Mouse (Mus musculus): Measurements from ENCODE around the gene Fars2. TPM values are rescaled to one million over a fixed set of nuclear protein-coding genes. Genes with fewer than 3 reads are reported as not detected.
A peak's percentile ranks its signal among the peaks of the same experiment; 100 is the strongest.

The Fars2 gene
- total RNA-seq, 2 experiments from 2014 or later = 36.5 to 37.9 TPM

DNA sequence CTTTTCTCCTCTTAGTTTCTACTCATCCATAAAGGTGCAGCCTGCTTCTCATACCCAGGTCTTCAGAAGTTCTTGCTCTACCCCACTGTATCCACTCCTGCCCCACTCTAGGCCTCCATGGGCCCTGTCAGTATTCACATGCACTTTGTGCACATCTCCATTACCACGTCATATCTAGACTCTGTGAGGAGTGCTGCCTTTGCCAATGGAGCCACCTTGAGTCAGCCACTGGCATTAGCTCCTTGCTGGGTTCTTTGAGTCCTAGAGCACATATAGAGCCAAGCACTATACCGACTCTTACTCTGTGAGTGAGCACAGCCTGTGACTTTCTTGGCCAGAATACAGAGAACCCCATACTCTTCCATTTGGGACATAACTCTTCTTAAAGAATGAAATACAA, 159.0 kb downstream of the Fars2 start:
- intact Hi-C loops (cut with DNase I; ENCODE audit: low total_unique reads) = loop anchor here (10.0 kb wide), 1 partner anchor 251 kb away; no protein-coding TSS in a partner anchor

DNA sequence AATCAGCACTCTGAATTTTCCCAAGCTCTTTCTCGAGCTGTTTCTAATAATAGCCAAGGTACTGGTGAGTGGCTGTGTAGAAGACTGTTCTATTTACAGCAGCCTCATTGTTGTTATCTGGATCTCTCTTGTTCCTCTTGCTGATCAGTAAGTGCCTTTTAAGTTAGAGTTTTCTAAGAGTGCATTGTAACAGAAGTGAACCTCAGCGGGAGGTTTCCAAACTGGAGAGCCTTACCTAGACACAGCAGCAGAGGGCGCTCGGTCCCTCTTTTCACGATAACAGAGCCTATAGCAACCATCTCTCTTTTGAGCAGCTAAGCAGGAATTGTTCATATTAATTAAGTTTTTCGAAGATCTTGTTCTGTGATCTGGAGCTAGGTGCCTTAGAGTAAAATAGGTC, 164.8 kb downstream of the Fars2 start:
- intact Hi-C loops (cut with DNase I; ENCODE audit: low total_unique reads) = loop anchor here (5.0 kb wide), 1 partner anchor 1030 kb away; no protein-coding TSS in a partner anchor
- peak; percentile 58 for DNase-seq

More for the DNA sequence above, 159.0 kb downstream of the Fars2 start:
- no peak for DNase-seq

DNA sequence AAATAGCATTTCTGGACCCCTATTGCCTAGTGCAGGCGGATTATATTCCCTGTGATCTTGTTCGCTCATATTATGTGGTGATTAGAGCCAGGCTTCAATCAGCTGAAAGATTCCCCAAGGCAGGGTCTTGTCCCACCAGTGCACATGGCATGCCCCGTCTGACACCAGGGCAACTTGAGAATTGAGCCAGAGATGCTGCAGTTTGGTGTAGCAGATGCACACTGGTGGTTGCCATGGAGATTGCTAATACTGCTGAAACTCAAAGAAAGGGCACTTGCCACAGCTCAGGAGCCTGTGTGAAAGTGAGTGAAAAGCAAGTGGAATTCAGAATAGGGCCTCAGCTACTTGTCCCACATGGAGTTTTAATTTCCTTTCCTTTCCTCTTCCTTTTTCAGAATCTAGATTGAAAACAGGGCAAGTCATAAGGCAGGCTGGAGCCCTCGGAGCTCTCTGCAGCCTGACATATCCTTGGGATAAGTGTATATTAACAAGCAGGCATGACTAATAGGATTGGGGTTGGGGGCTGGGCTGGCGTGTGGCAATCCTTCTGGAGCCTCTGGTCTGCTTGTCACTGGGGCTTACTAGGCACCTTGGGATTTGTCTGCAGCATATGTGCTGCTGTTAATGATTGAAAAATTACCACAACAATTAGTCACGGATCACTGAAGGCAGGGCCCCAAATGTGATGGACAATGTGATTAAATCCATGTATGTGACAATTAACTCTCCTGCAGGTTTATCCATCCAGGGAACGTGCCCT, 165.8 kb downstream of the Fars2 start:
- intact Hi-C loops (cut with DNase I; ENCODE audit: low total_unique reads) = loop anchor here (5.0 kb wide), 1 partner anchor 1029 kb away; no protein-coding TSS in a partner anchor
- DNase-seq = no peak

DNA sequence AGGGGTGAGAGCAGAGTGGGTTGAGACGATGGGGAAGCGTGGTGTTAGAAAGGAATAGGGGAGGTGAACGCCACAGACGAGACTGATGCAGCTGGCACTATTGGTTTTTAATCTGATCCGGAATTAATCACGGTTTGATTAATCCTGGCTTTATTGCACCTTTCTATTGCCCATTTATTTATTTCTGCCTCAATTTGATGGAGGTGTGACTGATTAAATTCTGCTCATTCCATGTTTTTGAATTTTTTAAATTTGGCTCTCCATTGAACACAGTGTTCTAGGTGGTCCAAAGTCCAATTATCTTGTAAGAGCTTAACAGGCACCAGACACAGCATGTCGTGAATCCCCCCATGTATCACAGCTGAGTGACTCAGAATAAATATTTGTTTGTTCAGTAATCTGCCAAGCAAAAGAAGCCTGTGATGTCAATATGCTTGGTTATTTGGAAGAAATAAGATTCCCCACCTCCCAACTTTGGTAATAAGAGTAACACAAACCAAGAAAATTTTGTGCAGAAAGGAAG, 166.4 kb downstream of the Fars2 start:
- DNase-seq = no peak
- intact Hi-C loops (cut with DNase I; ENCODE audit: low total_unique reads) = loop anchor here (5.0 kb wide), 1 partner anchor 1029 kb away; no protein-coding TSS in a partner anchor

DNA sequence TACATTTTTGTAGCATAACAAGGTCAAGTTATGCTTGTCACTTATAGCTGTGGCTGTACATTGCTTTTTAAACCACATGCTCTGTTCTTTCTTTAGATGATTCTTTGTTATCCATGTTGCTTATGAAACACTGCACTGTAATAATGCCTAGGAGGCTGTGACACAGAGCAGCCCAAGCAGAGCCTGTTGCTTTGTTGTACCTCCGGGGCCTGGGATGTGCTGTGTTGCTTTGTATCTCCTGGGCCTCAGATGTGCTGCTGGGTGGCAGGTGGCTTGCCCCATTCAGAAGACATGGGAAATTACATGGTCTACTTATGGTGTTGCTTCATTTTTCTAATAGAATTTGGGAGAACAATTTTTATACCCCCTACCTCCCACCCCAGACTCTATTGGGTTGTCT, 166.9 kb downstream of the Fars2 start:
- no peak for DNase-seq
- intact Hi-C loops (cut with DNase I; ENCODE audit: low total_unique reads) = loop anchor here (5.0 kb wide), 1 partner anchor 1028 kb away; no protein-coding TSS in a partner anchor

DNA sequence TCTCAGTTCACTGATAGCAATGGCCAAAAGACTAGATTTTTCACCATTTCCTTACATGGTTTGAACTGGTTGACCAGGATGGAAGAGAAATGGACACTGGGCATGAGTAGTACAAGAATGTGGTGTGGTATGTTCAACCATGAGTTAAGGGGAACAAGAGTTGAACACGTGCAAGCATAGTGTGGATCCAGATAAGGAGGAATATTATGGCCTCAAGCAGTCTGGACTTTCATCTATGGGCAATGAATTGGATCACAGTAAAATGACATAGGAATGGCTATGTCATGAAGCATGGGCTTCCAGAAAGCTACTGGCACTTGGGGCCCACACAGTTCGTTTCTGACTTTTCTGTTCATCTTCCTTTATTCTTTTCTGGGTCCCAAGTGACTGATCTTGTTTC, 168.0 kb downstream of the Fars2 start:
- no peak for DNase-seq
- intact Hi-C loops (cut with DNase I; ENCODE audit: low total_unique reads) = no loop called here

DNA sequence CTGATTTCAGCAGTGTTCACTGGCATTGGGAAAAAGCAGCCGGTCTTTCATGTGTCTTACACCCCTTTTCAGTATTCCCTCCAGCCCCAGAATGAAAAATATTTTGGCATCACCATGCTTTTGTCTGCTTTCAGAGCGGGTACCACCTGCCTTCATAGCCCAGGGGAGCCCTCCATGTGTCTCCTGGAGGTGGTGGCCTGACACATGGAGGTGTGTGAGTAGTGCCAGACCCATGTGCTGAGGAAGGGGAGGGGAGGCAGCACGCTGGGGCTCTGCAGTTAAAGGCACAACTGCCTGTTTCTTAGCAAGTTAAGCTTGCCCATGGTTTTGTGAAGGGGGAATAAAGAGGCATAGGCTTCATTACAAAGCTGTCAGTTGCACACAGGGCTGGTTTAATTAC, 176.3 kb downstream of the Fars2 start:
- DNase-seq = no peak
- intact Hi-C loops (cut with DNase I; ENCODE audit: low total_unique reads) = no loop called here

DNA sequence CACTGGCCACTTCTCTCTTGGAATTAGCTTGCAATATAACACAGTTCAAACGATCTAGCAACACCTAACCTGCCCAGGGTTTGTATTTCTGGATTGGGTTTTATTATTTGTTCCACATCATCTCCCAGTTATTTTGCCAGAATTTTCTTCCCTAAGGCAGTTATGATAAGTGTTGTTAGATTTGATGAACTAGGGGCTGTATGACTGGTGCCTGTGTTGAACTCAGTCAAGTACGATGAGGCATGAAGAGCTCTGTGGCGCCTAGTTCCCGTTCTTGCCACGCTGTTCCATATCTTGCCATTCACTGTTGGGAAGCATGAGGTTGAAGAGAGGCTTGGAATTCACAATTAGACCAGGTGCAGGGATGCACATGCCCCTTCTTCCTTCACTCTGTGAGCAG, 177.3 kb downstream of the Fars2 start:
- no peak for DNase-seq
- intact Hi-C loops (cut with DNase I; ENCODE audit: low total_unique reads) = no loop called here

DNA sequence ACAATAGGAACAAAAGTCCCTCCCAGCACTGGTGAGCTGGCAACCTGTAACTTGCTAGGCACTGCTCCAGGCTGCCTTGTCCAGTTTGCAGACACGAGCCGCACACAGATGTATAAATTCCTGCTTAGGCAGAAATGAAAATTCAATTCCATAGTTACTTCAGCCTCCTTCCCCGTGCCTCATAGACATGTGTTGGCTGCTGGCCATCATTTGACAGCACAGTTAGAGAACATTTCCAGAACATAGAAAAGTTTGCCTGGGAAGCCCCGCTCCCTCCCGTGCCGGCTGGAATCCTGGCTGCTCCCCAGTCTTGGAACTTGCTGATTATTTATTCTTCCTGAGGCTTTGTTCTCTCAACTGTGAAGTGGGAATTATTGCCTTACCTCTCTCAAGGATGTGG, 178.6 kb downstream of the Fars2 start:
- DNase-seq = peak; percentile 43
- intact Hi-C loops (cut with DNase I; ENCODE audit: low total_unique reads) = no loop called here

DNA sequence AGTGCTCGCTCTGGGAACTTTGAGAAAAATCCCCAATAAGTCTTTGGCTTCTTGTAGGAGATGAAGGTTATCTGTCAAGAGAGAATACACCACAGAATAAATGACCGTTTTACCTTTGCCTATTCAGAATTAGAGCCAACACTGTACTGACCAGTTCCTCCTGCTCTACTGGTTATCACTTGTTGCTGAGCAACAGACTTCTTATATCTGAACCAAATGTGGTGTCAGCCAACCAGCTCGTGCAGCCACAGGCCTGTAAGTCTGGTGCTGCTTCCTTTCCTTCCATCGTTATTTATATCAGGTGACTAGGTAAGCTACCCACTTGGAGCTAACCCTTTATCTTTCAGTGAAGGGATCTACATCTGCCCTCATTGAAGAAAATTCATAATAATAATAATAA, 179.4 kb downstream of the Fars2 start:
- intact Hi-C loops (cut with DNase I; ENCODE audit: low total_unique reads) = no loop called here
- no peak for DNase-seq

DNA sequence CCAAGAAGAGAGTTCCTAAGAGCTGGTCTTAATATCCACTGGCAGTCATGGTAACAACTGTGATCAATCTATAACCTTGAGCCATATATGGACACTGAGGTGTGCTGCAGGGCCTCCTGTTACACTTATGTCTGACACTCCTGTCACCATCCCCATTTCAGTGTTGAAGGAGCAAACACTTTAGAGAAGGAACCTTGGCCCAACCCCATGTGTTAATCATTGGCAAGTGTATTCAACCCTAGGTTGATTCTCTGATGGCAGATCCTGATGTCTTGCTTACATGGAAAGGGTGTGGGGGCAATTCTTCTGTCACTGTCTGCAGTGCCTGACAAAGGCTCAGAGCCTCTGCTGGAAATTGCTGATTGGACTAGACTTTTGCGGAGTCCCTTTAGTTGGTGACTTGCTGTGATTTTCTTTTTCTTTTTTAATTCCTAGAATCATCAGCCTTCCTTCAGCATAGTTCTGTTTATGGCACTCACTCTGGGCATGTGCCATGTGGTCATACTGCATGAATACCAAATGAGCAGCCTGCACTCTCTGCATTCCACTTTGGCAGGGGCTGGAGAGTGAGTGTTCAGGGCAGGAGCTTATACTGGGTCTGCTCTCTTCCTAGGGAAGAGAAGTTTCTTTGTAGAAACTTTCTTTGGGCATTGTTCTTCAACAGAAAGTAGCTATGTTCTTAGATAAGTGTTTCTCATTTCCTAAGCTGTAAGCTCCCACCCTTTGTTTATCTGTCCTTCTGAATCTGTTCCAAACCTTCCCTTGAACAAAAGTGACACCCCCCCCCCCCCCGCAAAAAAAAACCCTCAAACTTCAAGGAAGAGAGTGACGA, 181.0 kb downstream of the Fars2 start:
- intact Hi-C loops (cut with DNase I; ENCODE audit: low total_unique reads) = no loop called here
- DNase-seq = no peak

DNA sequence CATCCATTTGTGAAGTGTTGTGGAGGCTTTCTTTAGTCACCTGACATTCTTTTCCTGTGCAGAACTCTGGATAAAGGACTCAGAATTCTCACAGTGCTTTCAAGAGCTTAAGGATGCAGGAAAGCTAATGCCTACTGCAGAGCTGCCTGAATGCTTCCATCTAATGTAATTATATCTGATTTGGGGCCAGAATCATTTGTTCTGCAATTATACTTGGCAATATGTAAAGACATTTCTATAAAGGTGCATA, 181.5 kb downstream of the Fars2 start:
- no peak for DNase-seq
- intact Hi-C loops (cut with DNase I; ENCODE audit: low total_unique reads) = no loop called here

DNA sequence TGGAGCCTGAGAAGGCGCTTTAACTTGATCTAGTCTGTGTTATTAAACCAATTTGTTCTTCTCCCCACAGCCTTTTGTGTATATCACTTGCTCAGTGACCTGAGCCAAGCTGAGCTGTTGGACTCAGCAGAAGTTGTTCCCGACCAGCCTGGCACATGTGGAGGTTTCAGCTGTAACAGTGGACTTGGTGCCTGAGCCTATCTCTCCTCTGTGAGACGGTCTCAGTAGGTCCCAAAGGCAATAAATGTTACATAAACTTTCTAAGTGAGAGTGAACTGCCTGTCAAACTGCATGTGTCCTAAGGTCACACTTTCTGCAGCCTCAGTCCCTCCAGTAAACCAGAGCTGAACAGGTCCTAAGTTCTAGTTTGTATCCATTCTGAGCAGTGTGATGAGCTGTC, 185.6 kb downstream of the Fars2 start:
- no peak for DNase-seq
- intact Hi-C loops (cut with DNase I; ENCODE audit: low total_unique reads) = no loop called here

DNA sequence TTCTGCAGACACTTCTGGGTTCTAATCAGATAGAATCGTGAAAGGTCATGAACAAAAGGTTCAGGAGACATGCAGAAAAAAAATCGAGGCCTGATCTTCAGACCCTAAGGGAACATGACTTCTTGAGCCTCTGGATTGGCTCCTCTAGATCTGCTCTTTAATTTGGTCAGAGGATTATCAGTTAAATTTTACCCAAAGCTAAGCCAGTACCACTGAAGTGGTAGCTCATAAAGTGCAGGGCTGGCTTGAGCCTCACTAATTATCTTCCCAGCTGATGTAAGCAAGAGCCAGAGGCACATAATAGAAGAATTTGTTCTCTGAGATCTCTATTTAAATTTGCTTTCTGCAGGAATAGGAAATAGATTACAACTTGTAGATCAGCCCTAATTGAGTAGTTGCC, 188.1 kb downstream of the Fars2 start:
- intact Hi-C loops (cut with DNase I; ENCODE audit: low total_unique reads) = no loop called here
- DNase-seq = no peak

DNA sequence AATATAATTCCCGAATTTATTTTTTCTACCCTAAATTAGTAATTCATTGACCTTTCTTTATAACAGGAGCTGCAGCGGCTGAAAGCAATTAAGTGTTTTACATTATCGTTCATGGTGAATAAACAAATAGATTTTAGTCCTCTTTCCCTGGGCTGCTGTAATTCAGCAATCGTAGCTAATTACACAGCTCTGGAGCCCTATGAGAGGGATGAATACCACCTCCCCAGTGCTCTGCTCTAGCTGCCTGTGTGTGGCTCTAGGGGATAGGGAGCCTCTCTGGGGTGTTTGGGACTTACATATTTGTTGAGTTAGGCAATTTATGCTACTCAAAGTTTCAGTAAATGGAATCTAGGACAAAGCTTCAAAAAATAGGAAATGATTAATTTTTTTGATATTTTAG, 190.2 kb downstream of the Fars2 start:
- no peak for DNase-seq
- intact Hi-C loops (cut with DNase I; ENCODE audit: low total_unique reads) = no loop called here

DNA sequence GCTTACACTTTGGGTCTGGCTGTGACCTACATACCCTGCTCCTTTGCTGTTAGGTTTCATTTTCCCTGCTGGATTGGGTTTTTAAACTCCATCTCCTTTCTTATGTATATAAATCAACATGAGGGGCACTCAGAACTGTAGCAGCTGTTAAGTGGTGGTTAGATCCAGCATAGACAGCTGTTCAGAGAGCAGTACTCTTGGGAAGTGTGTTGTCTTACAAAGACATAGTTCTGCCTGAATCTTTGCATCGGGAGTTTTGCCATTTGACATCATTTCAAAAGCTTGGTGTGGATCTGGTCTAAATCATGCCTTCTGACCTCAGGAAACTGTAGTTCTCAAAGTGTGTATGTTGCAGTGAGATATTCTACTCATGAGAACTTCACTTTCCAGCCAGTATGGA, 191.9 kb downstream of the Fars2 start:
- no peak for DNase-seq
- intact Hi-C loops (cut with DNase I; ENCODE audit: low total_unique reads) = no loop called here

DNA sequence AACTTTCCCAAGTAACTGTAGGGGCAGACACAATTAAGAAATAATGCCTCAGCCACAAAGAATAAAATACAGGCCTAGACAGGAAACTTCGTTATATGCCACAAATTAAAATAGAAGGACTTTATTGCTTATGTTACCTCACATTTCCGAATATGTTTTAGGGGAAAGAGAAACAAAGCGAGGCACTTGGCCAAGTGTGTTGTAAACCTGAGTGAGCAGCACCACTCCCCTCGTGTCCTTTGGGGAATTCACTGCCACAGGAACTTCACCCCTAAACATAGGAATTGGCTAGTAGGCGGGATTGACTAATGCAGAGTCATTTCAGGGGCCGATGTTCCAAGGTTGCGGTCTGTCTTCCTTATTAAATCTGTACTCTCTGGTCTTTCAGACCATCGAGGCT, 197.0 kb downstream of the Fars2 start:
- intact Hi-C loops (cut with DNase I; ENCODE audit: low total_unique reads) = no loop called here
- peak; percentile 21 for DNase-seq

DNA sequence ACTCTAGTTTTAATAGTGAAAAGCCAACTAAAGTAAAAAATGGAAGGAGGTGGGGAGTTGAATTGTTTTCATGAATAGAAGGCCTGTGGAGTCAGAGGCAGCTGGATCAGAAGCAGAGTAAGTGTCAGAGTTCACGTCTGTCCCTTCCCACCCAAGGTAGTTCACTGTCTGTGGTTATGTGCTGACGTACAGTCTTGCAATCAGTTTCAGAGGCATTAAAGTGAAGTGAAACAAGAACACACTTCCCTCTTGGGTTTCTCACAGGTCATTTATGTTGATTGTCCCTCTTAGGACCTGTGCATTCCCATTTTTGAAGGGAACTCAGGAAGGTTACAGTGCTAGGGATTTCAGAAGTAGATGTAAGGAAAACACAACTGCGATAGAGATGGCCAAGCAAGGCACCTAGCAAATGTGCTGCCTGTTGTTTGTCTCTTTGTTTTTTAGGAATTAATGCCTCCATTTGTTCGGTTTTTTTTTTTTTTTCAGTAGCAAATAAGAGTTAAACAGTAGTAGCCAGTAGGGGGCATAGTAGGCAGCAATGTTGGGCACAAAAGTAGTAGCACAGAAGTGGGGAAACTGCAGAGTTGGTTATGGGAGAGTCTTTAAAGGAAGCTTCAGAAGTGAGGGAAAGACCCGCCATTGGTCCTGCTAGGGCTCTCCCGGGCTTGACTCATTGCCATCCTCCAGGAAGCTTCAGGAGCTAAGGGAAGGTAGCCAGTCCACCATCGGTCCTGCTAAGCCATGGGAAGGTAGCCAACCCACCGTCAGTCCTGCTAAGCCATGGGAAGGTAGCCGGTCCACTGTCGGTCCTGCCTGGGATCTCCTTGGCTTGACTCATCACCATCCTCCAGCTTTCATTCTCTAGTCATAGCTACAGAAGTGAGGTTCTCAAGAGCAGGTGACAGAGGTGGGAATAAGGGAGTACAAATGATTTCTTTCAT, 197.9 kb downstream of the Fars2 start:
- DNase-seq = no peak
- intact Hi-C loops (cut with DNase I; ENCODE audit: low total_unique reads) = no loop called here

DNA sequence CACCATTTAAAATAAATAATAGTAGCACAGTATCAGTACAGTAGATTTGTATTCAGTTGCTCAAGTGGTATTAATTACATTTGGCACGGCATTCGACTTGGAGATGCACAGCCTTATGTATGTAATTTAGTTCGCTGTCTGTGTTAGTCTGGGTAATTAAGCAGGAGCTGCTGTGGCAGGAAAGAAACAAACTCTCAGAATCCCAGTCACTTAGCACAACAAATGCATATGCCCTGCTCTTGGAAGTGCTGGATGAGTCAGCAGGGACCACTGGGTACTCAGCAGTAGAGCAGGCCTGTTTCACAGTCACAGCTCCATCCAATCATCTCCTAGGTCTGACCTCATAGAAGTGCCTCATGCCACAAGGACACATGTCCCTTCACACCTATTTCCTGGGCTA, 200.6 kb downstream of the Fars2 start:
- intact Hi-C loops (cut with DNase I; ENCODE audit: low total_unique reads) = no loop called here

DNA sequence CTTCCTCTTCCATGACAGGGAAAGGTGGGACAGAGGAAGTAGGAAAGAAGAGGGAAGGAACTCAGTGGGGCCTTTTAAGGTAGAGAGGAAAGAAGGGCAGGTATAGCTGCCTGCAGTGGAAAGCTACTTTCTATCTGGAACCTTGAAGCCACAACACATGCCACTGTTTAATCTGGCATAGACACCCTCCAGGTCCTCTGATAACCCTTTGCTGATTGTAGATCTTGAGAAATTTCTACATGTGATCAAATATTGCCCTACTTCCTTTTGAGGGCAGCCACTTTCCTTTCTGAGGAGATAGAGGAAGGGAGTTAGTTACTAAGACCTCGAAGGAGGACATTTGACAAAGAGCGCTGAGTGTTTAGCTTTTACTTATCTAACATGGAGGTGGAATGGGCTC, 207.4 kb downstream of the Fars2 start:
- intact Hi-C loops (cut with DNase I; ENCODE audit: low total_unique reads) = no loop called here
- DNase-seq = no peak

More for the DNA sequence above, 200.6 kb downstream of the Fars2 start:
- no peak for DNase-seq

Measured in gastrocnemius, postnatal 14 days (tissue).